Mouse (Mus musculus) CH12.LX (cell line): Measurements from ENCODE around the gene Col4a4. TPM values are rescaled to one million over a fixed set of nuclear protein-coding genes. Genes with fewer than 3 reads are reported as not detected.

Experiments used
- DNase-seq: peaks from one replicate; pipeline ENCODE4 v3.0.0-alpha.2; 2013; ENCODE audit errors: extremely low read depth
- H3K27ac ChIP-seq: 2 replicates; pipeline ENCODE4 v1.5.1; 2012; ENCODE audit warnings: low read depth, mild to moderate bottlenecking, control low read depth, moderate library complexity; ENCODE audit not compliant: insufficient read depth
- H3K27me3 ChIP-seq: replicated peaks from 2 replicates; pipeline ENCODE3; 2012; ENCODE audit warnings: inconsistent platforms
- H3K36me3 ChIP-seq, 2 experiments: replicated peaks in 1 of 2; 2 replicates each; pipeline versions ENCODE3 to v1.6.1; 2012; ENCODE audit warnings: inconsistent platforms in 1 of 2, low read length in 1 of 2, mild to moderate bottlenecking in 1 of 2, mixed read lengths in 1 of 2, moderate library complexity in 1 of 2; ENCODE audit not compliant: control insufficient read depth in 1 of 2, insufficient read depth in 1 of 2
- H3K4me1 ChIP-seq, 2 experiments: 2 replicates each; pipeline ENCODE4 v1.6.1; 2012; ENCODE audit warnings: inconsistent platforms in 1 of 2, moderate library complexity in 1 of 2; ENCODE audit not compliant: insufficient read depth in 2 of 2, control insufficient read depth in 1 of 2
- H3K4me2 ChIP-seq: 2 replicates; pipeline ENCODE4 v1.6.1; 2012; ENCODE audit warnings: low read depth, mild to moderate bottlenecking, control low read depth; ENCODE audit not compliant: poor library complexity, insufficient read depth, severe bottlenecking
- H3K4me3 ChIP-seq, 3 experiments: fragments of 150-350 bp in 1 of 3; sonication (generic) in 1 of 3; replicated peaks in 1 of 3; 2 replicates each; pipeline versions ENCODE3 to v1.5.1; 2011 to 2012; ENCODE audit warnings: low read depth in 2 of 3, low read length in 2 of 3, mild to moderate bottlenecking in 2 of 3, moderate library complexity in 2 of 3, control low read depth in 1 of 3, improper control_type of control experiment in 1 of 3, inconsistent platforms in 1 of 3, mixed read lengths in 1 of 3; ENCODE audit not compliant: poor library complexity in 1 of 3
- H3K79me2 ChIP-seq: replicated peaks from 2 replicates; pipeline ENCODE4 v1.6.1; 2012; ENCODE audit warnings: mild to moderate bottlenecking, moderate library complexity; ENCODE audit not compliant: control insufficient read depth, poor library complexity, insufficient read depth, severe bottlenecking; ENCODE audit errors: extremely low read depth
- H3K9ac ChIP-seq: 2 replicates; pipeline ENCODE4 v1.6.1; 2012; ENCODE audit warnings: low read depth, mild to moderate bottlenecking, control low read depth, moderate library complexity; ENCODE audit not compliant: insufficient read depth
- H3K9me3 ChIP-seq: replicated peaks from 2 replicates; pipeline ENCODE3; 2012; ENCODE audit warnings: low read length, inconsistent platforms, mixed read lengths
- BHLHE40 ChIP-seq: IDR thresholded peaks from 2 replicates; pipeline ENCODE4 v1.6.1; 2011; ENCODE audit warnings: mild to moderate bottlenecking, low read depth, low read length, improper control_type of control experiment
- CHD2 ChIP-seq: IDR thresholded peaks from 2 replicates; pipeline ENCODE4 v1.6.1; 2011; ENCODE audit warnings: low read length, improper control_type of control experiment
- ELF1 ChIP-seq: IDR thresholded peaks from 2 replicates; pipeline ENCODE4 v1.6.1; 2014; ENCODE audit warnings: low read depth, mild to moderate bottlenecking, inconsistent platforms, low read length, improper control_type of control experiment
- ETS1 ChIP-seq: conservative IDR thresholded peaks from 2 replicates; pipeline ENCODE4 v1.6.1; 2012; ENCODE audit warnings: low read depth, mild to moderate bottlenecking, inconsistent platforms, low read length, improper control_type of control experiment, moderate library complexity
- IRF4 ChIP-seq: IDR thresholded peaks from 2 replicates; pipeline ENCODE4 v1.6.1; 2014; ENCODE audit warnings: low read depth, mild to moderate bottlenecking, inconsistent platforms, low read length, improper control_type of control experiment
- JUND ChIP-seq: conservative IDR thresholded peaks from 2 replicates; pipeline ENCODE4 v1.6.1; 2011; ENCODE audit warnings: low read depth, low read length, improper control_type of control experiment
- KAT2A ChIP-seq: IDR thresholded peaks from 2 replicates; pipeline ENCODE4 v1.6.1; 2012; ENCODE audit warnings: low read length, improper control_type of control experiment, inconsistent platforms; ENCODE audit not compliant: insufficient replicate concordance
- MAFK ChIP-seq: IDR thresholded peaks from 2 replicates; pipeline ENCODE4 v1.6.1; 2011; ENCODE audit warnings: low read length, improper control_type of control experiment; ENCODE audit not compliant: insufficient replicate concordance
- MAX ChIP-seq: IDR thresholded peaks from 2 replicates; pipeline ENCODE4 v1.6.1; 2011; ENCODE audit warnings: low read length, improper control_type of control experiment
- MYC ChIP-seq: IDR thresholded peaks from 2 replicates; pipeline ENCODE4 v1.6.1; 2011; ENCODE audit warnings: low read depth, mild to moderate bottlenecking, improper control_type of control experiment, low read length
- NELFE ChIP-seq: IDR thresholded peaks from 2 replicates; pipeline ENCODE4 v1.6.1; 2011; ENCODE audit warnings: low read depth, low read length, improper control_type of control experiment
- NRF1 ChIP-seq: IDR thresholded peaks from 2 replicates; pipeline ENCODE4 v1.6.1; 2014; ENCODE audit warnings: low read depth, mild to moderate bottlenecking, inconsistent platforms, low read length, improper control_type of control experiment, moderate library complexity
- PAX5 ChIP-seq: IDR thresholded peaks from 2 replicates; pipeline ENCODE4 v1.6.1; 2012; ENCODE audit warnings: low read length, inconsistent platforms, mixed read lengths
- POLR2A ChIP-seq: IDR thresholded peaks from 2 replicates; pipeline ENCODE4 v1.6.1; 2011; ENCODE audit warnings: low read depth, mild to moderate bottlenecking, improper control_type of control experiment, low read length
- POLR2AphosphoS2 ChIP-seq: IDR thresholded peaks from 2 replicates; pipeline ENCODE4 v1.6.1; 2011; ENCODE audit warnings: low read depth, low read length, improper control_type of control experiment
- RCOR1 ChIP-seq: conservative IDR thresholded peaks from 2 replicates; pipeline ENCODE4 v1.6.1; 2012; ENCODE audit warnings: low read depth, mild to moderate bottlenecking, inconsistent platforms, low read length, improper control_type of control experiment
- SIN3A ChIP-seq: IDR thresholded peaks from 2 replicates; pipeline ENCODE4 v1.6.1; 2012; ENCODE audit warnings: low read length, improper control_type of control experiment, inconsistent platforms
- SMC3 ChIP-seq: IDR thresholded peaks from 2 replicates; pipeline ENCODE4 v1.6.1; 2011; ENCODE audit warnings: low read depth, low read length, improper control_type of control experiment
- TBP ChIP-seq: conservative IDR thresholded peaks from 2 replicates; pipeline ENCODE4 v1.6.1; 2011; ENCODE audit warnings: low read depth, low read length, improper control_type of control experiment
- TCF12 ChIP-seq: IDR thresholded peaks from 2 replicates; pipeline ENCODE4 v1.6.1; 2014; ENCODE audit warnings: low read depth, mild to moderate bottlenecking, inconsistent platforms, low read length, improper control_type of control experiment
- USF1 ChIP-seq: IDR thresholded peaks from 2 replicates; pipeline ENCODE4 v1.6.1; 2014; ENCODE audit warnings: low read depth, mild to moderate bottlenecking, inconsistent platforms, low read length, improper control_type of control experiment
- USF2 ChIP-seq: conservative IDR thresholded peaks from 2 replicates; pipeline ENCODE4 v1.6.1; 2011; ENCODE audit warnings: low read depth, low read length, improper control_type of control experiment
- ZC3H11A ChIP-seq: IDR thresholded peaks from 2 replicates; pipeline ENCODE4 v1.6.1; 2012; ENCODE audit warnings: low read depth, mild to moderate bottlenecking, inconsistent platforms, low read length, improper control_type of control experiment
- ZKSCAN1 ChIP-seq: IDR thresholded peaks from 2 replicates; pipeline ENCODE4 v1.6.1; 2012; ENCODE audit warnings: low read depth, inconsistent platforms, low read length, improper control_type of control experiment, borderline replicate concordance
- ZMIZ1 ChIP-seq: IDR thresholded peaks from 2 replicates; pipeline ENCODE4 v1.6.1; 2012; ENCODE audit warnings: low read depth, mild to moderate bottlenecking, inconsistent platforms, low read length, improper control_type of control experiment
- ZNF384 ChIP-seq: IDR thresholded peaks from 2 replicates; pipeline ENCODE4 v1.6.1; 2012; ENCODE audit warnings: low read depth, low read length, improper control_type of control experiment, inconsistent platforms
- dilution Hi-C: fragments of 300-500 bp; cut with MboI; formaldehyde crosslinking; loops from 2 replicates; pipeline ENCODE4 v1.14.3; 2020; ENCODE audit warnings: low sequenced_read_pairs; ENCODE audit not compliant: extremely low pct_unique_long_range_greater_than_20kb, extremely low pct_ligation_motif_present
- in situ Hi-C: fragments of 300-500 bp; cut with MboI; formaldehyde crosslinking; loops from 3 replicates; pipeline ENCODE4 v1.14.3; 2019; ENCODE audit warnings: low sequenced_read_pairs, low pct_ligation_motif_present, low pct_unique_long_range_greater_than_20kb, mixed read lengths
- polyA plus RNA-seq: library from polyadenylated mRNA; unstranded; fragments of >175 nt; gene quantifications from 2 replicates; pipeline ENCODE4 v1.2.1, GENCODE M21; 2012; ENCODE audit warnings: low read depth; ENCODE audit not compliant: insufficient read length
- total RNA-seq, 2 experiments: library from RNA; depleted of rRNA; stranded (reverse); fragments of 300-350 nt in 1 of 2; fragments of >200 nt in 1 of 2; gene quantifications; 2 replicates each; pipeline ENCODE4 v1.2.3; 2012 to 2014

Gene Col4a4
- total and polyA plus RNA-seq, 3 experiments: under 0.01 to 0.03 TPM; not detected in 1

DNA sequence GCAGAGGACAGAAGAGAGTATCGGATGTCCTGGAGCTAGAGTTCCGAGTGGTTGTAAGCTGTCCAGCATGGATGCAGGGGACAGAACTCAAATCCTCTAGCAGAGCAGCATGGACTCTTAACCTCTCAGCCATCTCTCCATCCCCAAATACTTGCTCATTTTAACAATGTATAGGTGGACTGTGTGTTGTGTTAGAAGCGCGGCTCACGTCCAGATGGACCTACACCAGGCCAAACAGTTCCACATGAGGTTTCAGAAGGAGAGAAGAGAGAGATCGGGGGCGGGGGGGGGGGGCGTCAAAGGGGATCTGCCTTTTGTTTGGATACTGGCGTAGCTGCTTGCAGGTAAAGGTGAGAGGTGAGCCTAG, 48.6 kb upstream of the Col4a4 start:
- Histone ChIP-seq H3K27me3 (peaks cover 3% of the 10 kb centered on the region), H3K4me2 (no peak overlapping the region), H3K4me3 (no peak overlapping the region), H3K27ac (no peak overlapping the region), H3K9ac (no peak overlapping the region), H3K4me1 (peaks cover 0 to 20% of the 10 kb centered on the region in 2 experiments; a peak in 2 of 4 replicates), H3K36me3 (no peaks in the 10 kb centered on the region), H3K9me3 (no peaks in the 10 kb centered on the region), H3K79me2 (no peaks in the 10 kb centered on the region)
- in situ Hi-C loops (loop anchor here (10.0 kb wide), 1 partner anchor 60 kb away; no protein-coding TSS in a partner anchor), dilution Hi-C loops (no loop called here)
- TF ChIP-seq MAFK (no peak), POLR2AphosphoS2 (no peak), SMC3 (no peak), USF2 (no peak), SIN3A (no peak), ELF1 (no peak), IRF4 (no peak), ZNF384 (no peak), BHLHE40 (no peak), NRF1 (no peak), RCOR1 (no peak), KAT2A (no peak), ZKSCAN1 (no peak), MYC (no peak), TCF12 (no peak), ZC3H11A (no peak), CHD2 (no peak), MAX (no peak)
- DNase-seq: no peak

DNA sequence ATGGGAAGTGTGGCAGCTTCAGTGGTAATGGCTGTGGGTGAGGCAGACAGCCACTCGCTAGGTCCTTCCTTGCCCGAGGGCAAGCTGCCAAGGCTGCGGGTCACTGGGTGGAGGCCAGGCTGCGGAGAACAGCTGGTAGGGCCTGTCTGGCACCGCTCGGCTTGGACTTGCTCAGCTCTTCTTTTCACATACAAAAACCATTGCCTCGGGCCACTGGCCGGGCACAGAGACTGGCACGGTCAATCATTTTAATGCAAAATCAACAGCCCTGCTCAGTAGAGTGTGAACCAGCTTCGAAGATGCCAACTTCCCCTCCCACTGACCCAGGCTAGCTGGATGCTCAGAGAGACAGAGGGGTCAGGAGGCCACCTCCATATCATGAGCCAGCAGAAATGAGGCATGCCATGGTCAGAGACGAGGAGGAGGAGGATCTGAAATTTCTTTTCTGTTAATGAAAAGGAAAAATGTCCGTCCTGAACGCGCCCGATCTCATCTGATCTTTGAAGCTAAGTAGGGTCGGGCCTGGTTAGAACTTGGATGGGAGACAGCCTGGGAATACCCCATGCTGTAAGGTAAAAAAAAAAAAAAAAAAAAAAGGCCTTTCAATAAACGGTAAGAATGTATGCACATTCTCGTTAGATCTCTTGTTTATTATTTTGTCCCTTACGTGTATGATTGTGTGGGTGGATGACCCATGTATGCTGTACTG, 48.0 kb upstream of the Col4a4 start:
- dilution Hi-C loops: no loop called here
- no peaks in the 10 kb centered on the region for H3K79me2 ChIP-seq
- H3K4me1 ChIP-seq: peaks cover 0 to 20% of the 10 kb centered on the region in 2 experiments; a peak in 2 of 4 replicates
- no peak for DNase-seq
- no peaks in the 10 kb centered on the region for H3K9me3 ChIP-seq
- no peak overlapping the region for H3K4me2 ChIP-seq
- H3K27ac ChIP-seq: no peak overlapping the region
- H3K27me3 ChIP-seq: no peaks in the 10 kb centered on the region
- no peak overlapping the region for H3K4me3 ChIP-seq
- no peaks in the 10 kb centered on the region for H3K36me3 ChIP-seq
- no peak overlapping the region for H3K9ac ChIP-seq
- TF ChIP-seq TBP (no peak), MAFK (no peak), SIN3A (no peak), NELFE (no peak), ZMIZ1 (no peak), PAX5 (no peak), USF1 (no peak), IRF4 (no peak), ETS1 (no peak), USF2 (no peak), CHD2 (no peak), NRF1 (no peak), KAT2A (no peak), JUND (no peak), POLR2AphosphoS2 (no peak), ZC3H11A (no peak), POLR2A (no peak), ZNF384 (no peak)
- TF ChIP-seq, all 38 proteins: peak for 0
- in situ Hi-C loops: loop anchor here (10.0 kb wide), 1 partner anchor 60 kb away; no protein-coding TSS in a partner anchor
